Mouse (Mus musculus) forebrain, embryonic 13.5 days (tissue): ENCODE measurements around the gene Gbp7. TPM values are rescaled to one million over a fixed set of nuclear protein-coding genes. Genes with fewer than 3 reads are reported as not detected.

Source experiments
- ATAC-seq: fragments of 200-750 bp; cut with Nextera tagmentation; 2 replicates; pipeline ENCODE4 v1.8.0; 2017
- H3K27ac ChIP-seq: fragments of 300-500 bp; sonication (generic); 2 replicates; pipeline ENCODE4 v1.5.1; 2015; ENCODE audit warnings: inconsistent platforms, mild to moderate bottlenecking, moderate library complexity
- H3K27me3 ChIP-seq: fragments of 300-500 bp; sonication (generic); 2 replicates; pipeline ENCODE4 v1.6.1; 2015; ENCODE audit warnings: mild to moderate bottlenecking, inconsistent platforms
- H3K36me3 ChIP-seq: fragments of 300-500 bp; sonication (generic); 2 replicates; pipeline ENCODE4 v1.6.1; 2015; ENCODE audit warnings: mild to moderate bottlenecking, inconsistent platforms; ENCODE audit not compliant: poor library complexity, severe bottlenecking
- H3K4me1 ChIP-seq: fragments of 300-500 bp; sonication (generic); 2 replicates; pipeline ENCODE4 v1.6.1; 2015; ENCODE audit warnings: inconsistent platforms
- H3K4me2 ChIP-seq: fragments of 300-500 bp; sonication (generic); 2 replicates; pipeline ENCODE4 v1.6.1; 2015; ENCODE audit warnings: inconsistent platforms, mild to moderate bottlenecking, moderate library complexity
- H3K4me3 ChIP-seq: fragments of 300-500 bp; sonication (generic); 2 replicates; pipeline ENCODE4 v1.5.1; 2015; ENCODE audit warnings: mild to moderate bottlenecking, inconsistent platforms
- H3K9ac ChIP-seq: fragments of 300-500 bp; sonication (generic); 2 replicates; pipeline ENCODE4 v1.6.1; 2015; ENCODE audit warnings: mild to moderate bottlenecking, inconsistent platforms
- H3K9me3 ChIP-seq: fragments of 300-500 bp; sonication (generic); replicated peaks from 2 replicates; pipeline ENCODE4 v1.6.1; 2016; ENCODE audit warnings: inconsistent platforms
- WGBS: fragments of 180-500 bp; shearing (Covaris S2); methylation state at CpG from one replicate; pipeline ENCODE4 v1.1.7; 2015; 5-methylcytosine and 5-hydroxymethylcytosine counted together
- polyA plus RNA-seq: library from polyadenylated mRNA; unstranded; fragments of >200 nt; fragmentation: Nextera tagmentation; extraction: Ambion mirVana; gene quantifications from 2 replicates; pipeline ENCODE4 v1.2.1, GENCODE M21; 2015

Gbp7 gene
- polyA plus RNA-seq, 1 experiment from 2014 or later, result 0.58 TPM

- 92% methylated on average over 4 of the region's 4 CpGs for WGBS
- Histone ChIP-seq H3K4me1 (no peaks in the 10 kb centered on the region), H3K27me3 (no peaks in the 10 kb centered on the region), H3K36me3 (no peaks in the 10 kb centered on the region), H3K4me3 (no peak overlapping the region), H3K27ac (no peak overlapping the region), H3K9ac (no peak overlapping the region), H3K4me2 (no peak overlapping the region), H3K9me3 (no peaks in the 10 kb centered on the region)
- no peak for ATAC-seq
These were observed 40.6 kb downstream of the Gbp7 start for GRCm38 (mm10) chr3:142570738-142571137.

- H3K9me3 ChIP-seq, result no peaks in the 10 kb centered on the region
- no peak for ATAC-seq
- no peak overlapping the region for H3K4me3 ChIP-seq
- no peaks in the 10 kb centered on the region for H3K36me3 ChIP-seq
- no peaks in the 10 kb centered on the region for H3K4me1 ChIP-seq
- H3K27ac ChIP-seq, result no peak overlapping the region
- no peaks in the 10 kb centered on the region for H3K27me3 ChIP-seq
- 87% methylated on average over 3 of the region's 3 CpGs for WGBS
- no peak overlapping the region for H3K4me2 ChIP-seq
- no peak overlapping the region for H3K9ac ChIP-seq
These were observed 47.0 kb downstream of the Gbp7 start for GRCm38 (mm10) chr3:142577108-142577507.

- 91% methylated on average over 4 of the region's 4 CpGs for WGBS
These were observed 48.2 kb downstream of the Gbp7 start for GRCm38 (mm10) chr3:142578342-142578741.

GRCm38 (mm10) chr3:142583067-142583466, 52.9 kb downstream of the Gbp7 start:
- Histone ChIP-seq H3K4me1 (no peaks in the 10 kb centered on the region), H3K27ac (no peak overlapping the region), H3K36me3 (no peaks in the 10 kb centered on the region), H3K4me3 (no peak overlapping the region), H3K27me3 (no peaks in the 10 kb centered on the region), H3K9ac (no peak overlapping the region), H3K9me3 (no peaks in the 10 kb centered on the region), H3K4me2 (no peak overlapping the region)
- 93% methylated on average over 4 of the region's 4 CpGs for WGBS
- no peak for ATAC-seq

More at GRCm38 (mm10) chr3:142578342-142578741, 48.2 kb downstream of the Gbp7 start:
- no peak overlapping the region for H3K4me3 ChIP-seq
- H3K27ac ChIP-seq, result no peak overlapping the region
- H3K4me1 ChIP-seq, result no peaks in the 10 kb centered on the region
- no peak for ATAC-seq
- no peaks in the 10 kb centered on the region for H3K27me3 ChIP-seq
- no peak overlapping the region for H3K9ac ChIP-seq
- no peak overlapping the region for H3K4me2 ChIP-seq
- no peaks in the 10 kb centered on the region for H3K9me3 ChIP-seq
- no peaks in the 10 kb centered on the region for H3K36me3 ChIP-seq

- no peaks in the 10 kb centered on the region for H3K27me3 ChIP-seq
- no peak overlapping the region for H3K4me3 ChIP-seq
- no peaks in the 10 kb centered on the region for H3K4me1 ChIP-seq
- H3K9me3 ChIP-seq, result no peaks in the 10 kb centered on the region
- no peak overlapping the region for H3K27ac ChIP-seq
- no peak for ATAC-seq
- no peak overlapping the region for H3K9ac ChIP-seq
- no peak overlapping the region for H3K4me2 ChIP-seq
- H3K36me3 ChIP-seq, result no peaks in the 10 kb centered on the region
These were observed 57.2 kb downstream of the Gbp7 start for GRCm38 (mm10) chr3:142587386-142587785.

- WGBS, result 77% methylated on average over 2 of the region's 2 CpGs
- H3K4me1 ChIP-seq, result no peaks in the 10 kb centered on the region
These were observed 58.7 kb downstream of the Gbp7 start for GRCm38 (mm10) chr3:142588888-142589287.

GRCm38 (mm10) chr3:142590431-142591067, 60.4 kb downstream of the Gbp7 start:
- no peak overlapping the region for H3K27ac ChIP-seq
- H3K4me3 ChIP-seq, result no peak overlapping the region
- no peak for ATAC-seq
- H3K4me1 ChIP-seq, result no peaks in the 10 kb centered on the region
- H3K9ac ChIP-seq, result no peak overlapping the region
- H3K9me3 ChIP-seq, result no peaks in the 10 kb centered on the region
- no peak overlapping the region for H3K4me2 ChIP-seq
- no peaks in the 10 kb centered on the region for H3K36me3 ChIP-seq
- WGBS, result 86% methylated on average over 4 of the region's 4 CpGs
- H3K27me3 ChIP-seq, result no peaks in the 10 kb centered on the region

More at GRCm38 (mm10) chr3:142588888-142589287, 58.7 kb downstream of the Gbp7 start:
- no peaks in the 10 kb centered on the region for H3K9me3 ChIP-seq
- H3K27ac ChIP-seq, result no peak overlapping the region
- H3K9ac ChIP-seq, result no peak overlapping the region
- H3K4me3 ChIP-seq, result no peak overlapping the region
- H3K36me3 ChIP-seq, result no peaks in the 10 kb centered on the region
- H3K4me2 ChIP-seq, result no peak overlapping the region
- H3K27me3 ChIP-seq, result no peaks in the 10 kb centered on the region
- ATAC-seq, result no peak

- Histone ChIP-seq H3K36me3 (no peaks in the 10 kb centered on the region), H3K4me1 (no peaks in the 10 kb centered on the region)
- ATAC-seq, result no peak
These were observed 64.4 kb downstream of the Gbp7 start, which contains the start of gene Gbp2b for GRCm38 (mm10) chr3:142594547-142594946. TSS of gene Gbp2b (plus strand) at chr3:142594847.

GRCm38 (mm10) chr3:142597923-142598322, 67.8 kb downstream of the Gbp7 start:
- no peak overlapping the region for H3K4me3 ChIP-seq
- no peaks in the 10 kb centered on the region for H3K9me3 ChIP-seq
- H3K27ac ChIP-seq, result no peak overlapping the region
- no peak for ATAC-seq
- no peak overlapping the region for H3K9ac ChIP-seq
- no peaks in the 10 kb centered on the region for H3K36me3 ChIP-seq
- no peaks in the 10 kb centered on the region for H3K27me3 ChIP-seq
- H3K4me2 ChIP-seq, result no peak overlapping the region
- H3K4me1 ChIP-seq, result no peaks in the 10 kb centered on the region
- WGBS, result 76% methylated on average over 3 of the region's 3 CpGs

More at GRCm38 (mm10) chr3:142594547-142594946, 64.4 kb downstream of the Gbp7 start, which contains the start of gene Gbp2b:
- WGBS, result 88% methylated on average over 1 of the region's 1 CpGs
- no peak within 1 kb of the TSS for H3K4me2 ChIP-seq
- H3K27ac ChIP-seq, result no peak within 1 kb of the TSS
- H3K27me3 ChIP-seq, result no peaks in the 10 kb centered on the region
- no peak within 1 kb of the TSS for H3K4me3 ChIP-seq
- H3K9me3 ChIP-seq, result no peaks in the 10 kb centered on the region
- no peak within 1 kb of the TSS for H3K9ac ChIP-seq

Other genes with a start within 250 kb of the Gbp7 start
- gene Pdlim5, start 134.6 kb upstream of the Gbp7 start, polyA plus RNA-seq, result 8.7 and 10.7 TPM in 2 replicates
- not detected in 2 replicates for gene Gbp5, start 36.4 kb upstream of the Gbp7 start, polyA plus RNA-seq
- 0.39 and 0.54 TPM in 2 replicates for gene Gbp3, start 29.7 kb downstream of the Gbp7 start, polyA plus RNA-seq
- not detected in 2 replicates for gene Gbp2b, start 64.5 kb downstream of the Gbp7 start, polyA plus RNA-seq
- 0.15 and 0.19 TPM in 2 replicates for gene Gbp2, start 90.3 kb downstream of the Gbp7 start, polyA plus RNA-seq
- gene Kyat3, start 170.7 kb downstream of the Gbp7 start, polyA plus RNA-seq, result 6.7 and 6.9 TPM in 2 replicates
- gene Gtf2b, start 234.7 kb downstream of the Gbp7 start, polyA plus RNA-seq, result 102 and 104 TPM in 2 replicates